Mouse (Mus musculus): ENCODE results near the gene Pdp2. TPM values are rescaled to one million over a fixed set of nuclear protein-coding genes. Genes with fewer than 3 reads are reported as not detected.
A peak's percentile ranks its signal among the peaks of the same experiment; 100 is the strongest.

Gene Pdp2
- polyA plus RNA-seq, 1 experiment from 2014 or later: 16.7 TPM

GRCm38 (mm10) chr8:104620765-104621164, 29.5 kb downstream of the Pdp2 start:
- Histone ChIP-seq H3K4me3 (ENCODE audit: low read depth, low read length) (no peak overlapping the region), H3K4me1 (ENCODE audit: control insufficient read depth, insufficient read depth, low read length) (no peaks in the 10 kb centered on the region), H3K27me3 (ENCODE audit: control insufficient read depth, insufficient read depth, low read length) (no peaks in the 10 kb centered on the region), H3K4me2 (ENCODE audit: low read depth, severe bottlenecking) (no peak overlapping the region), H3K9me3 (ENCODE audit: control insufficient read depth, low read length) (no peaks in the 10 kb centered on the region), H3K9ac (ENCODE audit: low read length) (no peak overlapping the region), H3K27ac (replicated peaks; ENCODE audit: low read depth, low read length) (no peak overlapping the region), H3K36me3 (ENCODE audit: control insufficient read depth, insufficient read depth, low read length) (no peaks in the 10 kb centered on the region)
- DNase-seq (ENCODE audit: low spot score) (no peak), ATAC-seq (ENCODE audit: insufficient number of reproducible peaks, low FRiP score, low TSS enrichment, low read depth) (no peak)
- 83% methylated on average over 5 of the region's 5 CpGs for WGBS

GRCm38 (mm10) chr8:104624161-104624560, 32.9 kb downstream of the Pdp2 start, which contains the start of gene Cdh16:
TSS of gene Cdh16 (minus strand) at chr8:104624396.
- no peaks in the 10 kb centered on the region for H3K36me3 ChIP-seq (ENCODE audit: control insufficient read depth, insufficient read depth, low read length)
- no peaks in the 10 kb centered on the region for H3K4me1 ChIP-seq (ENCODE audit: control insufficient read depth, insufficient read depth, low read length)
- WGBS: 89% methylated on average over 6 of the region's 6 CpGs
- no peak within 1 kb of the TSS for H3K27ac ChIP-seq (replicated peaks; ENCODE audit: low read depth, low read length)
- H3K4me2 ChIP-seq (ENCODE audit: low read depth, severe bottlenecking): no peak within 1 kb of the TSS
- ATAC-seq (ENCODE audit: insufficient number of reproducible peaks, low FRiP score, low TSS enrichment, low read depth) (no peak), DNase-seq (ENCODE audit: low spot score) (no peak)
- H3K9ac ChIP-seq (ENCODE audit: low read length): no peak within 1 kb of the TSS
- no peaks in the 10 kb centered on the region for H3K27me3 ChIP-seq (ENCODE audit: control insufficient read depth, insufficient read depth, low read length)
- no peak within 1 kb of the TSS for H3K4me3 ChIP-seq (ENCODE audit: low read depth, low read length)
- no peaks in the 10 kb centered on the region for H3K9me3 ChIP-seq (ENCODE audit: control insufficient read depth, low read length)

DNA sequence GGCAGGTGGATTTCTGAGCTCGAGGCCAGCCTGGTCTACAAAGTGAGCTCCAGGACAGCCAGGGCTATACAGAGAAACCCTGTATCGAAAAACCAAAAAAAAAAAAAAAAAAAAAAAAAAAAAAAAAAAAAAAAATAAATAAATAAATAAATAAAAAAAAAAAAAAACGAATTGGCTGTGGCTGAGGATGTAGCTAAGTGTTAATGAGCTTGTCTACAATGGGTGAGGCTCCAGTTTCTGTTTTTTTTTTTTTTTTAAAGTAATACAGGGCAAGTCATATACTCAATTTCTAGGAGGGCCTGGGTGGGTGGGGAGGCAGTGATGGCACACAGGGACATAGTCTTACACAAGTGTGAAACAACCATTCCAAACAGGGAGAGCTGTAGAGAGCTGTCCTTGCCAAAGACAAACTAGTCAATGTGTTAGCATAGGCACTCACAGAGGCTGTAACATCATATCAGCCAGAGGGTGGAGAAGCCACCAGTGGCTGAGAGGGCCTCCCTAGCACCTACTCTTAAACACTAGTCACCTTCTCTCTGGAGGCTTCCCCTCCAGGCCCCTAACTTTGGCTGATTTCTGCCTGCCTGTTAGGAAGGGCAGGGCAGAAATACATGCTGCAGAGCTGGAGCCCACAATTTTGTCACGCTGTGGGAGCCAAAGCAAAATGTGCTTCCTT, 36.0 kb downstream of the Pdp2 start:
- no peaks in the 10 kb centered on the region for H3K36me3 ChIP-seq (ENCODE audit: control insufficient read depth, insufficient read depth, low read length)
- no peak overlapping the region for H3K4me2 ChIP-seq (ENCODE audit: low read depth, severe bottlenecking)
- ATAC-seq (ENCODE audit: insufficient number of reproducible peaks, low FRiP score, low TSS enrichment, low read depth) (no peak), DNase-seq (ENCODE audit: low spot score) (no peak)
- peaks cover 11% of the 10 kb centered on the region for H3K27me3 ChIP-seq (ENCODE audit: control insufficient read depth, insufficient read depth, low read length)
- no peaks in the 10 kb centered on the region for H3K9me3 ChIP-seq (ENCODE audit: control insufficient read depth, low read length)
- WGBS: 66% methylated on average over 2 of the region's 4 CpGs
- H3K4me1 ChIP-seq (ENCODE audit: control insufficient read depth, insufficient read depth, low read length): peaks cover 11% of the 10 kb centered on the region
- H3K9ac ChIP-seq (ENCODE audit: low read length): no peak overlapping the region
- no peak overlapping the region for H3K4me3 ChIP-seq (ENCODE audit: low read depth, low read length)
- no peak overlapping the region for H3K27ac ChIP-seq (replicated peaks; ENCODE audit: low read depth, low read length)

- no peak for ATAC-seq (ENCODE audit: insufficient number of reproducible peaks, low FRiP score, low TSS enrichment, low read depth)
- WGBS: 95% methylated on average over 21 of the region's 21 CpGs
Measured at GRCm38 (mm10) chr8:104628402-104628801, 37.2 kb downstream of the Pdp2 start.

DNA sequence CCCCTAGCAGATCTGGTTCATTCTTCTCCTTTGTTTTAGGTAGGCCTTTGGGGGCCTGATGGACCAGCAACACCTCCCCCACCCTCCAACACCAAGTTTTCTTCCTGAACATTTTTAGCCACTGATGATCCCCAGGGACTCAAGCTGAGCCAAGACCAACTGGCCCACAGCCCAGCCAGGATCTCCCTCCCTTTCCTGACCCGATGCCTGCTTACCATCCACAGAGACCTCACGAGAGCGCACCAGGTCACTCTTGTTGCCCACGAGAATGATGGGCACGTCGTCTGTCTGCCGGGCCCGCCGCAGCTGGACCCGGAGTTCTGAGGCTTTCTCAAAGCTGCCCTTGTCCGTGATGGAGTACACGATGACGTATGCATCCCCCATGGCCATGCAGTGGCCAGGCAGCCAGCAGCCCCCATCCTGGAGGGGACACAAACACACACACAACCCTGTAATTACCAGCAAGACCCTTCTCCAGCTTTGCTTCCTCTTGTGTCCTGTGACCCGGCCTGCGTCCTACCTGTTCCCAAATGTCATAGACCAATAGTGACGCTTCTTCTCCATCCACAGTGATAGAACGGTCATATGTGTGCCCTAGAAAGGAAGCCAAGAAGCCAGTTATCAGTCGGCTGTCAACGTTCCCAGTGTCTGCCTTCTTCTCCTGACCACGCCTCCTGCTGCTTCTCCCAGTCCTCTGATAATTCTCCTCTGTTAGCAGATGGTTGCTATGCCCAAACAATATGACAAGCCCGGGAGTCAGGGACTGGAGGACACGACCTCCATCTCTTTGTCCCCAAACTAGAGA, 38.3 kb downstream of the Pdp2 start:
- DNase-seq (ENCODE audit: low spot score) (no peak), ATAC-seq (ENCODE audit: insufficient number of reproducible peaks, low FRiP score, low TSS enrichment, low read depth) (no peak)
- H3K4me2 ChIP-seq (ENCODE audit: low read depth, severe bottlenecking): no peak overlapping the region

More at GRCm38 (mm10) chr8:104628402-104628801, 37.2 kb downstream of the Pdp2 start:
- no peak overlapping the region for H3K9ac ChIP-seq (ENCODE audit: low read length)
- no peak overlapping the region for H3K4me2 ChIP-seq (ENCODE audit: low read depth, severe bottlenecking)
- no peaks in the 10 kb centered on the region for H3K36me3 ChIP-seq (ENCODE audit: control insufficient read depth, insufficient read depth, low read length)
- no peak overlapping the region for H3K27ac ChIP-seq (replicated peaks; ENCODE audit: low read depth, low read length)
- H3K4me1 ChIP-seq (ENCODE audit: control insufficient read depth, insufficient read depth, low read length): peaks cover 17% of the 10 kb centered on the region
- no peaks in the 10 kb centered on the region for H3K9me3 ChIP-seq (ENCODE audit: control insufficient read depth, low read length)
- H3K27me3 ChIP-seq (ENCODE audit: control insufficient read depth, insufficient read depth, low read length): peaks cover 11% of the 10 kb centered on the region
- DNase-seq (ENCODE audit: low spot score): no peak
- no peak overlapping the region for H3K4me3 ChIP-seq (ENCODE audit: low read depth, low read length)

GRCm38 (mm10) chr8:104630111-104630479, 38.8 kb downstream of the Pdp2 start:
- Histone ChIP-seq H3K36me3 (ENCODE audit: control insufficient read depth, insufficient read depth, low read length) (no peaks in the 10 kb centered on the region), H3K4me1 (ENCODE audit: control insufficient read depth, insufficient read depth, low read length) (peaks cover 18% of the 10 kb centered on the region), H3K27me3 (ENCODE audit: control insufficient read depth, insufficient read depth, low read length) (peaks cover 11% of the 10 kb centered on the region), H3K9ac (ENCODE audit: low read length) (no peak overlapping the region), H3K27ac (replicated peaks; ENCODE audit: low read depth, low read length) (no peak overlapping the region), H3K9me3 (ENCODE audit: control insufficient read depth, low read length) (no peaks in the 10 kb centered on the region), H3K4me3 (ENCODE audit: low read depth, low read length) (peak overlapping the region; percentile 36; the same call in 1 of the 2 replicates), H3K4me2 (ENCODE audit: low read depth, severe bottlenecking) (peak overlapping the region; percentile 73; the same call in 1 of the 2 replicates)
- WGBS: 36% methylated on average over 8 of the region's 8 CpGs
- DNase-seq (ENCODE audit: low spot score) (no peak), ATAC-seq (ENCODE audit: insufficient number of reproducible peaks, low FRiP score, low TSS enrichment, low read depth) (no peak)

More for the DNA sequence above, 38.3 kb downstream of the Pdp2 start:
- no peak overlapping the region for H3K27ac ChIP-seq (replicated peaks; ENCODE audit: low read depth, low read length)
- no peaks in the 10 kb centered on the region for H3K9me3 ChIP-seq (ENCODE audit: control insufficient read depth, low read length)
- peaks cover 18% of the 10 kb centered on the region for H3K4me1 ChIP-seq (ENCODE audit: control insufficient read depth, insufficient read depth, low read length)
- no peaks in the 10 kb centered on the region for H3K36me3 ChIP-seq (ENCODE audit: control insufficient read depth, insufficient read depth, low read length)
- no peak overlapping the region for H3K4me3 ChIP-seq (ENCODE audit: low read depth, low read length)
- 80% methylated on average over 22 of the region's 22 CpGs for WGBS
- H3K9ac ChIP-seq (ENCODE audit: low read length): no peak overlapping the region
- H3K27me3 ChIP-seq (ENCODE audit: control insufficient read depth, insufficient read depth, low read length): peaks cover 11% of the 10 kb centered on the region

GRCm38 (mm10) chr8:104630574-104630973, 39.3 kb downstream of the Pdp2 start:
- ATAC-seq (ENCODE audit: insufficient number of reproducible peaks, low FRiP score, low TSS enrichment, low read depth) (no peak), DNase-seq (ENCODE audit: low spot score) (peak; percentile 38)
- Histone ChIP-seq H3K27me3 (ENCODE audit: control insufficient read depth, insufficient read depth, low read length) (peaks cover 11% of the 10 kb centered on the region), H3K27ac (replicated peaks; ENCODE audit: low read depth, low read length) (no peak overlapping the region), H3K36me3 (ENCODE audit: control insufficient read depth, insufficient read depth, low read length) (no peaks in the 10 kb centered on the region), H3K4me2 (ENCODE audit: low read depth, severe bottlenecking) (peak overlapping the region; percentile 73), H3K4me1 (ENCODE audit: control insufficient read depth, insufficient read depth, low read length) (peaks cover 18% of the 10 kb centered on the region), H3K9ac (ENCODE audit: low read length) (peak overlapping the region; percentile 40; the same call in 1 of the 2 replicates), H3K4me3 (ENCODE audit: low read depth, low read length) (peak overlapping the region; percentile 36), H3K9me3 (ENCODE audit: control insufficient read depth, low read length) (no peaks in the 10 kb centered on the region)
- 1% methylated on average over 36 of the region's 36 CpGs for WGBS

GRCm38 (mm10) chr8:104630981-104631663, 39.9 kb downstream of the Pdp2 start, which contains the start of gene Rrad:
TSS of gene Rrad (minus strand) at chr8:104631327.
- WGBS: under 1% methylated on average over 21 of the region's 28 CpGs
- peaks cover 11% of the 10 kb centered on the region for H3K27me3 ChIP-seq (ENCODE audit: control insufficient read depth, insufficient read depth, low read length)
- peaks cover 18% of the 10 kb centered on the region for H3K4me1 ChIP-seq (ENCODE audit: control insufficient read depth, insufficient read depth, low read length)
- no peaks in the 10 kb centered on the region for H3K36me3 ChIP-seq (ENCODE audit: control insufficient read depth, insufficient read depth, low read length)
- ATAC-seq (ENCODE audit: insufficient number of reproducible peaks, low FRiP score, low TSS enrichment, low read depth): peak; percentile 56; the same call in 1 of the 2 replicates
- H3K4me3 ChIP-seq (ENCODE audit: low read depth, low read length): peak within 1 kb of the TSS; percentile 36
- H3K27ac ChIP-seq (replicated peaks; ENCODE audit: low read depth, low read length): 0 out of 2 replicates have a peak within 1 kb of the TSS, but pooled peaks have one; percentile 26
- peak within 1 kb of the TSS; percentile 43 for H3K9ac ChIP-seq (ENCODE audit: low read length)
- no peaks in the 10 kb centered on the region for H3K9me3 ChIP-seq (ENCODE audit: control insufficient read depth, low read length)
- H3K4me2 ChIP-seq (ENCODE audit: low read depth, severe bottlenecking): peak within 1 kb of the TSS; percentile 73
- peak; percentile 61 for DNase-seq (ENCODE audit: low spot score)
